Mouse (Mus musculus): ENCODE measurements around the gene Nr3c2.

Gene Nr3c2

DNA sequence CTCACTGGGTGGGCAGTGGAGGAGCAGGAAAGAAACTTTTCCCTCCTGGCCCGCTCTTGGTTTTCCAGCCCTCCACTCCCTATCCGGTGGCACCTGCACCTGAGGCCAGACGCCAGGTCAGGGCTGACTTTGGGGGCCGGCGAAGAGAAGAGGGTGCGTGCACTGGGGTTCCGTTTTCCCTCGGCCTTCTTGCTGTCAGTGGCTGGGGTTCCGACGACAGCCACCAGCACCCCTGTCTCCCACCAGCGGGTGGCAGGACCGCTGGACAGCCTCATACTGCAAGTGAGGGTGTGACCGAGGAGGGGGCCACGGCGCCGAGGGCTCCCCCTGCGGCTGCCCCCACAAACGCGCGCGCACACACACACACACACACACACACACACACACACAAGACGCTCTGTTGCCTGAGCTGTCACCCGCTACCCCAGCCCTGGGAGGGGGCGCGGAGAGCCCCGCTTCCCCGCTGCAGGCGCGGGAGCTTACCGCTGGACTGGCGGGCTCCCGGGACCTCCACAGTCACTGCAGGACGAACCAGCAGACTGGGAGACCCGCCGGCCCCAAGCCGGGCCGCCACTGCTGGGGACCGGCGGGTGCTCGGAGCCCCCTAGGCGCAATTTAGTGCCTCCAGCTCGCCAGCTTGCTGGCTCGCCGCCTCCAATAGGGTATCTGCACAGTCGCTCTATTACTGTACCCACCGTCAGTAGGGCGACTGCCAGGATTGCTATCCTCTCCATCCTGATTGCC is at the start of gene Nr3c2:
Gene Nr3c2, plus strand, starts transcription at position 32 of the 744 bp plus-strand sequence.
- DNase-seq (ENCODE audit: low spot score in 2 of 2) = peak; percentile 26 to 41

DNA sequence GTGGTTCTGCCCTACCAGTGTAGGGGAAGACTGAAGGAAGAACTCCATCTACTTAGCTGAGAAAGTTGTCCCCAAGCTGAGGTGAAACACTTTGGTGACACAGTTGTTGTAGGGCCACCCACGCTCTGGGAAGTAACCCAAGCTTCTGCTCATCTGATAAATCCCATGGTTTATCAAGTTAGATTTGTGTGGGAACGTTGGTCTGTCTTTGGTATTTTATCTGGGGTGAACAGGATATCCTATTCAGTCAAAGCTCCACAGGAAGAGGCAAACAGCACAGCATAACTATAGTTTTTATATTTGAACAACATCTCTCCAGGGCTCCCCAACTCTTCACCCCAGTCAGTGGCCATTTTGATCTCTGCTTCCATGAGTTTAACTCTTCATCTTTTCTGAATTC is 40.7 kb upstream of the Nr3c2 start:
- no peak for DNase-seq (ENCODE audit: low spot score in 2 of 2)

GRCm38 (mm10) chr8:76859709-76860108 is 39.5 kb upstream of the Nr3c2 start:
- DNase-seq (ENCODE audit: low spot score in 2 of 2) = no peak

- DNase-seq (ENCODE audit: low spot score in 2 of 2) = no peak
Measured at GRCm38 (mm10) chr8:76863066-76863465, 36.2 kb upstream of the Nr3c2 start.

DNA sequence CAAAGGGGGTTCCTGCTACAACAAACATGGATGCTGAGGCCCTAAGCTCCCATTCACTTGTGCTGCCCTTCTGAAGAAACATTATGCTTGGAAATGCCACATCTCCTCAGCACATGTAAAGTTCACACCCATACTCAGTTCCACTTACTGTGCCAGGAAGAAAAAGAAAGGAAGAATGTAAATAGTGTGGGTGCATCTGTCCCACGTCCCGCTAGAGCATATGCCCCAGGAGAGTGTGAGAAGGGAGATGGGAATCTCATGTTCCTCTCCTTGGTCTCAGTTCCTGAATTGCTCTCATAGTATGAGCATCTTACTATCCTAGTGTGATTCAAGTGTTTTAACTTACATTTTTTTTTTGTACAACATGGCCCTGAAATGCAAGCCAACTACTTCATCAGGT is 22.4 kb upstream of the Nr3c2 start:
- no peak for DNase-seq (ENCODE audit: low spot score in 2 of 2)

DNA sequence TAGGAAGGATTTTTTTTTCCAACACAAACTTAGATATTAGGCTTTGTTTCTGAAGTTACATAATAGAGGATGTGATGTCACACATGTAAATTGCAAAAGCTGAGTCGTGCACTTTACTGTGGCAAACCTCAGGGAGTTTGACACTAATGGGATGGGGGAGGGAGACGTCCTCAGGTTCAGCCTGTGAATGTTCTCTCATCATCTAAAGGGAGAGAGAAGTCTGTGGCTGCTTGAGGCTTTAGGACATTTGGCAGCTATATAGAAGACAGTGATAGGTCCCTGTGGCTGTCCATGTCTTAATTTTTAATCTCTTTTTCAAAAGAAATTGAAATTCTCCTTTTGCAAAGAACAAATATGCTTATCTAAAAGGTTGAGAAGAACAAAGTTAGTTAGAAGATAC is 2.2 kb upstream of the Nr3c2 start:
- DNase-seq (ENCODE audit: low spot score in 2 of 2) = no peak

DNA sequence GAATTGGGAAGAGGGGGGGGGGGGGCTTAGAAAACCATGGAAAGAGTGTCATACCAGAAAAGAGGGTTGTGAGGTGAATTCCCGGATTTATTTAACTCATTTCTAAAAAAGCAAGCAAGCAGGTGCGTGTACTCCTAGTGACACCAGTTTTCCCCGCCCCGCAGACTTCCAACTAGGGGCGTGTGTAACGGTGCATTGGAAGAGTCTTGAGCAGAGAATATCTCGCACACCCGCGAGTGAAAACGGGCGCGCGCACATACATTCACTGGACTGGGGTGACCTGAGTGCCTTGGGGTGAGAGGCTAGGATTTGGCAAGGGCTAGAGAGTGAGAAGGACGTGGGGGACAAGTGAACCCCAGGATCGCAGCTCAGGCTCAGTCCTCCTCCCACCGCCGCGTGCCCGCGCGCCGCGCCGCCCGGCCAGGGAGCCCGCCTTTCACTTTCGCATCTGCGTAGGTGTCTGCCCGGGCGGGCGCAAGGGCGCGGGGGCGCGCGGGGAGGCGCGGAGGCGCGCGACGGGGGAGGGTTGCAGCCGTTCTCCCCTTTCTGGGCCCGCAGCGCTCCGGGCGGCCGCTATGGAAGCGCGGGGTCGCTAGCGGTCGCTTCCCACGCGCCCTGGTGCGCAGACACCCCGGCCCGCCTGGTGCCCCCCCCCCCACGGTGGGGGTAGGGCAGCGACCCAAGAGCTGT is 376 bp upstream of the Nr3c2 start:
- peak; percentile 36 to 48 for DNase-seq (ENCODE audit: low spot score in 2 of 2)

DNA sequence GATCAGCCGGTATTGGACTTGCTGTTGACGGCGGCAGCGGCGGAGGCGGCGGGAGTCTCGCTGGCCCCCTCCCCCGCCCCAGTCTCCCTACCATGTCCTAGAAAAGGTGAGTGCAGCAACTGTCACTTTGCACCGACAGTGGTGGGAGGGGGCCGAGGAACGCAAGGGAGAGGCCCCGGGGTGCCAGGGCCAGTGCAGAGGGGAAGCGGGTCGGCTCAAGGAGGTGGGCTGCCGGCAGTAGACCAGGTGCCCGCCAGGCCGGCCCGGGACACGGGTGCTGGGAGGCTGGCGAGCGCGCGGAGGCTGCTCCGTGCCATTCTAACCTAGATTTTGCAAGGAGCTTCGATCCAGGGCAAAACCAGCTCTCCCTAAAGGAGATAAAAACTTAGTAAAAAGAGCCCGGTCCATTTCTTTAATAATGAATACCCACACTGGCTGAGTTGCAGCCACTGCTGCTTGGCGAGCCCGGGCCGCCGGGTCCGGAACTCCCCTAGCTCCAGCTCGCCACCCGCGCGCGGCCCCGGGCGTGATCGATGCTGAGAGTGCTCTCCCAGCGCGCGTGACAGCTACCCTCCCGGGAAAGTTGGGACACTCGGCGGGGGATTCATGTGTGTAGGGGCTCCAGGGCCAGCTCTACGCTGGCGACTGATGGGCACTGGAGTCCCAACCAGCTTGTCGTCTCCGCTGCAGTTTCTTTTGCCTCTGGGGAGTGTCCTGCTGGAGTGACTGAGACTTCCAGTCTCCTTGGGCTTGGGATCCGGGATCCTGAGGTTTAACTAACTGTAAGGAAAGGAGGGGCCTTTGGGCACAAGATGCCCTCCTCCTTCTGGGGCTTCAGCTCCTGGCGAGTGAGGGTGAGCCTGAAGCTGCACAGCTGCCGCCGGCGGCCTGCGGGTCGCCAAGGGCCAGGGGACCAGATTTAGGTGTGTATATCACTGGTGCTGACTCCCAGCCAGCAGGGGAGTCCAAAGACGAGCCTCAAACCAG is 1.2 kb downstream of the Nr3c2 start:
- DNase-seq (ENCODE audit: low spot score in 2 of 2) = peak in 1 of 2 experiments; percentile 43

GRCm38 (mm10) chr8:76901430-76902204 is 2.4 kb downstream of the Nr3c2 start:
- DNase-seq (ENCODE audit: low spot score in 2 of 2) = peak; percentile 95

GRCm38 (mm10) chr8:76902205-76903078 is 3.2 kb downstream of the Nr3c2 start:
- DNase-seq (ENCODE audit: low spot score in 2 of 2) = no peak

DNA sequence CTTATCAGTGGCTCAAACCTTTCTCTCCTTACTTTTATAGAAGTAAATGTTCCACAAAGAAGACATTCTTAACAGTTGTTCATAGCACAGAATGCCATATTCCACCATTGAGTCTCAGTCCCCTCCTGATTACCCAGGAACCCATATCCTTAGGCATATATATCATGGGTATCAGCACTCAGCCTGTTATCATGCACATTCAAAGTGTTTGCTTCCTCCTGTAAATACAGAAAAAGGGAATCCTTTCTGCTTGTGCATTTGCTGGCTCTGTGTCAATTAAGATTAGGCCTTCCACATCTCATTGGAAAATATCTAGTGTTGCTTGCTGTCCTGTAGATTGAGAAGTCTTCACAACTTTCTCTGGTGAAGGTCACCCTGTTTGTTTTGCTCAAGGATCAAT is 12.0 kb downstream of the Nr3c2 start:
- DNase-seq (ENCODE audit: low spot score in 2 of 2) = no peak

GRCm38 (mm10) chr8:76912678-76913077 is 13.4 kb downstream of the Nr3c2 start:
- DNase-seq (ENCODE audit: low spot score in 2 of 2) = no peak

GRCm38 (mm10) chr8:76913207-76913606 is 14.0 kb downstream of the Nr3c2 start:
- DNase-seq (ENCODE audit: low spot score in 2 of 2) = no peak

- DNase-seq (ENCODE audit: low spot score in 2 of 2) = no peak
Measured at GRCm38 (mm10) chr8:76915260-76915659, 16.0 kb downstream of the Nr3c2 start.

DNA sequence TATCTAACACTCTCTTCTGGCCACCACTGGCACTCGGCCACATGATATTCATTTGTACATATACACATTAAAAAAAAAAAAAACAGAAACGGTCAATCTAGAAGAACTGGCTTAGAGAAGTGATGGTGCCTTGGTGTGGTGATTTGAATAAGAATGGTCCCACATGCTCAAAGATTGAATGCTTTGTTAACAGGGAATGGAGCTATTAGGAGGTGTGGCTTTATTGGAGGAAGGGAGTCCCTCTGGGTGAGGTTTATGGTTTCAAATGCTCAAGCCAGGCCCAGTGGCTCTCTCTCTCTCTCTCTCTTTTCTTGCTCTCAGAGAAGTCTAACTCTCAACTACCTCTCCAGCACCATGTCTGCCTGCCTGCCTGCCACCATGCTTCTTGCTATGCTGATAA is 20.3 kb downstream of the Nr3c2 start:
- no peak for DNase-seq (ENCODE audit: low spot score in 2 of 2)

- DNase-seq (ENCODE audit: low spot score in 2 of 2) = no peak
Measured at GRCm38 (mm10) chr8:76924150-76924549, 24.9 kb downstream of the Nr3c2 start.

- DNase-seq (ENCODE audit: low spot score in 2 of 2) = no peak
Measured at GRCm38 (mm10) chr8:76928326-76928725, 29.1 kb downstream of the Nr3c2 start.

- DNase-seq (ENCODE audit: low spot score in 2 of 2) = no peak
Measured at GRCm38 (mm10) chr8:76928808-76929207, 29.6 kb downstream of the Nr3c2 start.

- no peak for DNase-seq (ENCODE audit: low spot score in 2 of 2)
Measured at GRCm38 (mm10) chr8:76965046-76965445, 65.8 kb downstream of the Nr3c2 start.

GRCm38 (mm10) chr8:76971187-76971586 is 71.9 kb downstream of the Nr3c2 start:
- no peak for DNase-seq (ENCODE audit: low spot score in 2 of 2)
